Mouse (Mus musculus) lung, embryonic 16.5 days (tissue): ENCODE data around the gene Tnnt2. TPM values are rescaled to one million over a fixed set of nuclear protein-coding genes. Genes with fewer than 3 reads are reported as not detected.

ENCODE experiments used
- ATAC-seq: fragments of 200-750 bp; cut with Nextera tagmentation; 2 replicates; pipeline ENCODE4 v1.8.0; 2017; ENCODE audit warnings: low read depth, mild to moderate bottlenecking, moderate library complexity
- H3K27ac ChIP-seq: fragments of 300-500 bp; sonication (generic); 2 replicates; pipeline ENCODE4 v1.5.1; 2014; ENCODE audit warnings: mild to moderate bottlenecking, control low read depth, low read length
- H3K27me3 ChIP-seq: fragments of 300-500 bp; sonication (generic); 2 replicates; pipeline ENCODE4 v1.6.1; 2014; ENCODE audit warnings: low read depth, low read length, mixed read lengths; ENCODE audit not compliant: control insufficient read depth, insufficient read depth
- H3K36me3 ChIP-seq: fragments of 300-500 bp; sonication (generic); 2 replicates; pipeline ENCODE4 v1.6.1; 2014; ENCODE audit warnings: low read length; ENCODE audit not compliant: control insufficient read depth, insufficient read depth
- H3K4me1 ChIP-seq: fragments of 300-500 bp; sonication (generic); replicated peaks from 2 replicates; pipeline ENCODE4 v1.6.1; 2014; ENCODE audit warnings: low read length, mixed read lengths; ENCODE audit not compliant: control insufficient read depth, insufficient read depth
- H3K4me2 ChIP-seq: fragments of 300-500 bp; sonication (generic); 2 replicates; pipeline ENCODE4 v1.6.1; 2014; ENCODE audit warnings: low read depth, low read length, control low read depth
- H3K4me3 ChIP-seq: fragments of 300-500 bp; sonication (generic); 2 replicates; pipeline ENCODE4 v1.5.1; 2014; ENCODE audit warnings: mild to moderate bottlenecking, low read length, control low read depth
- H3K9ac ChIP-seq: fragments of 300-500 bp; sonication (generic); 2 replicates; pipeline ENCODE4 v1.6.1; 2014; ENCODE audit warnings: low read length, control low read depth
- H3K9me3 ChIP-seq: fragments of 300-500 bp; sonication (generic); 2 replicates; pipeline ENCODE4 v1.6.1; 2016; ENCODE audit warnings: low read length; ENCODE audit not compliant: control insufficient read depth
- WGBS: fragments of 180-500 bp; shearing (Covaris S2); extraction: QIAGEN DNeasy Blood & Tissue Kit; methylation state at CpG from one replicate; pipeline ENCODE4 v1.1.7; 2014; 5-methylcytosine and 5-hydroxymethylcytosine counted together
- polyA plus RNA-seq: library from polyadenylated mRNA; unstranded; fragments of >200 nt; fragmentation: Nextera tagmentation; extraction: Ambion mirVana; gene quantifications from 2 replicates; pipeline ENCODE4 v1.2.1, GENCODE M21; 2015

Tnnt2 gene
- polyA plus RNA-seq, 1 experiment from 2014 or later: 158 TPM

DNA sequence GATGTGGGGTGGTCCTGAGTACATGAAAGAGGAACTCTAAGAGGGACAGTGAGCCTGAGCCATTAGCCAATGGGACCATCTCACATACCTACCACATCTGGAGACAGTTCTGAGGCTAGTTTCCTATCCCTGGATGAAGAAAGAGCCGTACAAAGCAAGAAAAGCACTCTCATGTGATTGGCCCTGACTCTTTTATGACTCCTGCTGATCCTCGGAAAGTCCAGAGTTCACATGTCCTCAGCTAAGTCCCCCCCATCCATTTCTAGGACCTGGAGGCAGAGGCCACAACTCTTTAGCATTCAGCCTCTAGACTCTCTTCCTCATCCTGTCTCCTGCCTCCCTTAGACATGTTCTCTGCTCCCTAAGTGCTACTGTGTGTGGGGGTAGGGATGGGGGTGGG lies 41.1 kb downstream of the Tnnt2 start:
- Histone ChIP-seq H3K4me1 (no peaks in the 10 kb centered on the region), H3K36me3 (no peaks in the 10 kb centered on the region), H3K27ac (no peak overlapping the region), H3K9me3 (no peaks in the 10 kb centered on the region), H3K4me2 (no peak overlapping the region), H3K4me3 (no peak overlapping the region), H3K9ac (no peak overlapping the region), H3K27me3 (no peaks in the 10 kb centered on the region)
- no peak for ATAC-seq
- WGBS: 76% methylated on average over 2 of the region's 2 CpGs

DNA sequence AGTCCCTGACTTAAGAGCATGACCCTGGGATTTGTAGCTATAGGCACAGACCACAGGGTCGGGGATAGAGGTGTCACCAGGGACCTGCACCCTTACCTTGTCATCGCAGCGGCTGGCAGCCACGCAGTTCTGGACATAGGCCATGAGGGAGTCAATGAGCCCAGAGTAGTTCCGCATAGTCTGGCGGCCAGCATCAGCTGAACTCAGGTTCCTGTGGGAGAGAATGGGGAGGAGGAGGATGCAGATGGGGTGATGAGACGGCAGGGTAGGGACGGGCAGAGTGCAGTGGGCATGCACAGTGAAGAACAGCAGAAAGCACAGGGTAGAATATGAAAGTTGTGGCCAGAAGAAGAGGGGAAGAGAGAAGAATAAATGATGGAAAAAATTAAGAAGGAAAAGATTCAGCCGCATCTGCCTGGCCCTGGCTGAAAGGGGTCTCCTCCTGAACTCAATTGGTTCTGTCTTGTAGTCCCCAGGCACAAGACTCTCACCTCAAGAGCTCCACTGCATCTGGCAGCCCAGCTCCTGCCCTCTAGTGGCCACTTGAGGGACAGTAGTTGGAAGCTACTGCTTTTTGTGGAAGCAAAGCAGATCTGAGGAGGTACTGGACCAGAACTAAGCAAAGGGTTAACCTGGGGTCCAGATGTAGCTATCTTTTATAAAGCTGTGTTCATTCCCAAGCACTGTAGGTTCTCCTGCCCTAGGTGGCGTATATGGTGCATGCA lies 46.4 kb downstream of the Tnnt2 start:
- Histone ChIP-seq H3K4me2 (no peak overlapping the region), H3K4me1 (no peaks in the 10 kb centered on the region), H3K4me3 (no peak overlapping the region), H3K36me3 (no peaks in the 10 kb centered on the region), H3K27ac (no peak overlapping the region), H3K27me3 (no peaks in the 10 kb centered on the region), H3K9ac (no peak overlapping the region), H3K9me3 (no peaks in the 10 kb centered on the region)
- ATAC-seq: no peak
- 66% methylated on average over 10 of the region's 10 CpGs for WGBS

DNA sequence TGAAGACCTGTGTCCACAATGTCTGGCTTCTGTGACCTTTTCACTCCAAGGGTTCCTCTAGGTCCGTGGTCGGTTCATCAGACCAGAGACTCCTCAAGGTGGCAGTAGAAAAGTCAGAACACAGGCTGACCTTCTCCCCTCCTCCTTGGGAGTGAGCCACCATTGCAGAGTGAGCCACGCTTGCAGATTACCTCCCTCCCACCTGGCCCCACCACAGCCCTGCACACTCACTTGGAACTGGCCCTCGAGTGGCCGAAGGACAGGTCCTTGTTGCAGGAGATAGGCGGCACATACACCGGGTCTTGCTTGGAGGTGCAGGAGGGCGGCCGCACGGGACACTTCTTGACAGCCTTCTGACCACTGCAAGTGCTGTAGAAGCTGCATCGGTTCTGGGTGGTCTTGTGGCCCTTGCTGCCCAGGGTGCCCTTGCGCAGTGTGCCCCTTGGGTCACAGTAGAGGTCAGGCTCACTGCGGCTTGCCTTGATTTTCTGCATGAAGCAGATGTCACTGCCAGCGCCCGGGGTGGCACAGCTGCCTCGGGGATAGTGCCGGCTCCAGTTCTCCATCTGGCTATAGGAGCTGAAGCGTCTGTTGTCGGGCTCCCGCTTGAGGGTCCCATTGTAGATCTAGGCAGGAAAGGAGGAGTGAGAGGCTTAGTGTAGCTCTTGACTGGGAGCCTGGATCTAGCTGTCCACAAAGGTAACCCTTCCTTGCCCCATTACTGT lies 53.5 kb downstream of the Tnnt2 start:
- H3K4me3 ChIP-seq: no peak overlapping the region
- no peaks in the 10 kb centered on the region for H3K36me3 ChIP-seq
- no peak overlapping the region for H3K27ac ChIP-seq
- no peak overlapping the region for H3K4me2 ChIP-seq
- no peak overlapping the region for H3K9ac ChIP-seq
- no peaks in the 10 kb centered on the region for H3K9me3 ChIP-seq
- peaks cover 2% of the 10 kb centered on the region; the same call in 1 of the 2 replicates for H3K27me3 ChIP-seq
- ATAC-seq: no peak
- no peaks in the 10 kb centered on the region for H3K4me1 ChIP-seq
- 66% methylated on average over 20 of the region's 20 CpGs for WGBS

DNA sequence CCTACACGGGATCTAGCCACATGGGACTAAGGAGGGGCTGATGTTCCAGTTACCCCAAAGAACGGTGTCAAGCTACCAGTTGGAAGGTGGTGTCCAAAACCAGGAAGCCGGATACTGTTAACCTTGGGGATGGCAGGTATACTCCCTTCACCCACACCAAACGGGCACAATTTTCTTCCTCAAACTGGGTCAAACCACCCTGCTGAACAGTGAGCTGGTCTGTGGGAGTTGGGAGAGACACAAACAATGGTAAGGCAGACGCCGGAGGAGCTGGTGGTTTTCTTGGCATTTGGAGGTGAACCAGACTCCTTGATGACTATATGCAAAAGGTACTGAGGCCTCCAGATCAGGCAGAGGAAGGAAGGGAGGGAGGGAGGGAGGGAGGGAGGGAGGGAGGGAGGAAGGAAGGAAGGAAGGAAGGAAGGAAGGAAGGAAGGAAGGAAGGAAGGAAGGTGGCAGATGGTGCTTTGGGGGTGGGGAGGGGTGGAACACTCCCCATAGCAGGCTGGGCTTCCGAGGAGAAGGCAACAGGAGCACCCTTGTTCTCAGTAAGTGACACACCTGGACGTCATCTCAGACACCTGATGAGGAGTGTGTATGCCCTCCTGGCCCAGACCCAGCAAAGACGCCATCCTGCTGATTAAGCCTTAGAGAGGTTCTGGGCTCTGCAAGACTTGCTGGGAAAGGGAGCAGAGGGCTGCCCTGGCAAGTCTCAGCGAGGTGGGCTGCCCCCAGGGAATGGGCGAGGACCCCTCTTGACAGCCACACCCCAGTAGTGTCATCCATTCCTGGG lies 55.5 kb downstream of the Tnnt2 start:
- Histone ChIP-seq H3K9ac (no peak overlapping the region), H3K27ac (no peak overlapping the region), H3K36me3 (no peaks in the 10 kb centered on the region), H3K4me2 (no peak overlapping the region), H3K4me1 (no peaks in the 10 kb centered on the region), H3K4me3 (no peak overlapping the region), H3K27me3 (peaks cover 2% of the 10 kb centered on the region; the same call in 1 of the 2 replicates), H3K9me3 (no peaks in the 10 kb centered on the region)
- WGBS: 47% methylated on average over 11 of the region's 11 CpGs
- ATAC-seq: no peak

- Histone ChIP-seq H3K36me3 (no peaks in the 10 kb centered on the region), H3K4me2 (no peak overlapping the region), H3K27me3 (peaks cover 2% of the 10 kb centered on the region; the same call in 1 of the 2 replicates), H3K9ac (no peak overlapping the region), H3K27ac (no peak overlapping the region), H3K4me1 (no peaks in the 10 kb centered on the region), H3K4me3 (no peak overlapping the region), H3K9me3 (no peaks in the 10 kb centered on the region)
- WGBS: 58% methylated on average over 6 of the region's 6 CpGs
- ATAC-seq: no peak
These were observed 56.1 kb downstream of the Tnnt2 start for GRCm38 (mm10) chr1:135892233-135892632.

GRCm38 (mm10) chr1:135892764-135893163 lies 56.6 kb downstream of the Tnnt2 start:
- Histone ChIP-seq H3K4me1 (no peaks in the 10 kb centered on the region), H3K9ac (no peak overlapping the region), H3K9me3 (no peaks in the 10 kb centered on the region), H3K27me3 (peaks cover 2% of the 10 kb centered on the region; the same call in 1 of the 2 replicates), H3K4me2 (no peak overlapping the region), H3K27ac (no peak overlapping the region), H3K4me3 (no peak overlapping the region), H3K36me3 (no peaks in the 10 kb centered on the region)
- no peak for ATAC-seq
- WGBS: 65% methylated on average over 6 of the region's 6 CpGs

DNA sequence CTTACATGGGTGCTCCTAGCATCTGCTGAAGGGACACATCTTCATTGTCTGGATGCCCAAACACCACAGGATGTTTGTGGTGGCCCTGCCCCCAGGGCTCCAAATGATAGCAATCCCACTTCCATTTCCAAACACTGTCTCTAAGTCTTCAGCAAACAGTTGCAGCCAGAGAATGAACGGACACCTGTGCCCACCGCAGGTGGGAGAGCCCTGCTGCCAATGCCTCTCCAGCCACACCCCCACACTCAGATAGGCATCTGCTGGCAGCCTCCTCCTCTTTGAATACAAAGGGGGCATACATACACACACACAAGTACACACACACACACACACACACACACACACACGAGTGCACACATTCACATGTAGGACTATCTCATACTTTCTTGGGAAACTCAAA lies 57.2 kb downstream of the Tnnt2 start:
- ATAC-seq: no peak
- Histone ChIP-seq H3K9ac (no peak overlapping the region), H3K9me3 (no peaks in the 10 kb centered on the region), H3K4me2 (no peak overlapping the region), H3K27me3 (peaks cover 2% of the 10 kb centered on the region; the same call in 1 of the 2 replicates), H3K27ac (no peak overlapping the region), H3K4me3 (no peak overlapping the region), H3K36me3 (no peaks in the 10 kb centered on the region), H3K4me1 (no peaks in the 10 kb centered on the region)
- WGBS: 67% methylated on average over 3 of the region's 3 CpGs

DNA sequence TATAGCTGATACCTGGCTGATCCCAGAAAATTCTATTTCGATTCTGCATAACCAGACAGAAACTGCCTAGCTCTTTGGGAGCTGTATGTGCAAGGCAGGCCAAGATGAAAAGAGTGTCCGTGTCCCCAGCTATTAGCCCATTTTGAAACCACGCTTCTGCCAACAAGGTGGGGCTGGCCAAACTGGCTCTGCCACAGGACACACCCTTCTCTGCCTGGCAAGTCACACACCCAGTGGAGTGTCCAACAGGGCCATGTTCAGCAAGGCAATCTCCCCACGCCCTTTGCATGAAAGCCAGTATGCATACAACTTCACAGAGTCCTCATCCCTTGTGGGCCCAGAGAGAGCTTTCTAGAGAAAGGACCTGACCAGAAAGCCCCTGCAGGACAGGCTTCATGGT lies 59.2 kb downstream of the Tnnt2 start:
- H3K9ac ChIP-seq: no peak overlapping the region
- H3K27ac ChIP-seq: no peak overlapping the region
- H3K4me3 ChIP-seq: no peak overlapping the region
- no peaks in the 10 kb centered on the region for H3K27me3 ChIP-seq
- H3K4me1 ChIP-seq: no peaks in the 10 kb centered on the region
- H3K4me2 ChIP-seq: no peak overlapping the region
- 73% methylated on average over 4 of the region's 4 CpGs for WGBS
- no peaks in the 10 kb centered on the region for H3K36me3 ChIP-seq
- no peaks in the 10 kb centered on the region for H3K9me3 ChIP-seq
- ATAC-seq: no peak

DNA sequence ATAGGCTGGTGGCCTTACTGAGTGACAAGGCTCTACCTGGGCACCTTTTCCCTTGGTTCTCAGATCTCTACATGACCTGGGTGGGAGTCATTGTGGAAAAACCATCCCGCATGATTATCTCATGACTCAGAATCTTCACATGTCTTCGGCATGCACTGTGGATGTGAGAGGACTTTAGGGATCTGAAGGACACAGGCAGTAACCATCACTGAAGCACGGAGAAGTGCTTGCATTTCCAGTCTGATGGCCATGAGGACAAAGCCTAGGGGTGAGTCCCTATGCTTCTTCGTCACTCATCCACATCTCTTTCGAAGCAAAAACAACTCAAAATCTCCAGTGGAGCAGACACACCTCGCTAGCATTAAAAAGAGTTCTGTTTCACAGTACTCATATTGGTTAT lies 63.1 kb downstream of the Tnnt2 start:
- H3K9me3 ChIP-seq: no peaks in the 10 kb centered on the region
- 87% methylated on average over 6 of the region's 6 CpGs for WGBS
- H3K27ac ChIP-seq: no peak overlapping the region

More for the DNA sequence above, 63.1 kb downstream of the Tnnt2 start:
- no peak for ATAC-seq
- H3K4me2 ChIP-seq: no peak overlapping the region
- H3K9ac ChIP-seq: no peak overlapping the region
- H3K4me1 ChIP-seq: no peaks in the 10 kb centered on the region
- no peak overlapping the region for H3K4me3 ChIP-seq
- no peaks in the 10 kb centered on the region for H3K36me3 ChIP-seq
- H3K27me3 ChIP-seq: no peaks in the 10 kb centered on the region
